Mouse (Mus musculus): ENCODE results near the gene Tmem59l. TPM values are rescaled to one million over a fixed set of nuclear protein-coding genes. Genes with fewer than 3 reads are reported as not detected.
A peak's percentile ranks its signal among the peaks of the same experiment; 100 is the strongest.
"Not testable (repeated sequence)": the region's sequence is repeated elsewhere in the genome, so short reads cannot be mapped to it uniquely, and the experiment has no call there.

The Tmem59l gene
- 100 to 1,000 TPM; 279 to 317 TPM for total RNA-seq (2021)

DNA sequence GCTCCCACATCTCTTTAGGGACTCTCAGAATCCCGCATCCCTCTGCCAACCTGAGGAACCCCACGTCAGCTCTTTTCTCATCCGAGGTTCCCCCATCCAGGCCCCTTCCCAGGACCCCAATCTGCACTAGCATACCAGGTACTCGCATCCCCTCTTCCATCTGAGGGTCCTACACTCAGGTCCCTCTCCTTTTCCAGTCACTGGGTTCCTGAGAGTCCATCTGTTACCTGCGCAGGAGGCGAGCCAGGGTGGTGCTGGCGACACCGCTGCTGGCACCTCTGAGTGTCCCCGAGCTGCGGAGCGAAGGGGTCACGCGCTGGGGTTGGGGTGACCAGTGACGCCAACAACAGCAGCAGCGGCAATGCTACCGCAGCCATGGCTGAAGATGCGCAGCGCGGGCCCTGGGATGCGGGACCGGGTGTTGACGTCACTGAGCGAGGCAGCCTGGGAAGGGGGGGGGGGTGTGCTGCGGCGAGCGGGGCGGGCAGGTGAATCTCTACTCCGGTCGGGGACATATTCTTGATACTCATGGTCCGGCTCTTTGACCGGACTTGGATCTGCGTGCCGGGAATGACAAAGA is at the start of gene Tmem59l:
TSS of gene Tmem59l (minus strand) at position 418 of the 580 bp plus-strand sequence.
- intact Hi-C loops (cut with DNase I) = loop anchor here (5.0 kb wide), 2 partner anchors 35 to 70 kb away; no protein-coding TSS in a partner anchor
- DNase-seq (ENCODE audit: low spot score in 2 of 2) = peak; percentile 71

DNA sequence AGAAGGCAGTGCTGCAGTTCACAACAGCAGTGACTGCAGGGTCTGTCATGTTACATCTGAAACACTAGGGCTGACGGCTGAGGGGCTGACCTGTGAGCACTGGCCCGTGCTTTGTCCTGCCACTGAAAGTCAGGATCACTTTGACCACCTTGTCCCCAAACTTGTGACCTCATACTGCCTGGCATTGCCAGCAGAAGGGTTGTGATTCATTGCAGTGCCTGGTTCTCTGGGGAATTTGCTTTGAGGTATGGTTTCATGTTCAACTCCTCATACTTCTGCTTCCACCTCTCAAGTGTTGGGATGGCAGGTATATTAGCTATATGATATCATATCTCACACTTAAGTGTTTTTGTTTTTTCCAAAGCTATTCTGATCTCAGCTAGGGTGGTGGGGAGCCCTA is 48.5 kb upstream of the Tmem59l start:
- DNase-seq (ENCODE audit: low spot score in 2 of 2) = no peak
- intact Hi-C loops (cut with DNase I) = no loop called here

DNA sequence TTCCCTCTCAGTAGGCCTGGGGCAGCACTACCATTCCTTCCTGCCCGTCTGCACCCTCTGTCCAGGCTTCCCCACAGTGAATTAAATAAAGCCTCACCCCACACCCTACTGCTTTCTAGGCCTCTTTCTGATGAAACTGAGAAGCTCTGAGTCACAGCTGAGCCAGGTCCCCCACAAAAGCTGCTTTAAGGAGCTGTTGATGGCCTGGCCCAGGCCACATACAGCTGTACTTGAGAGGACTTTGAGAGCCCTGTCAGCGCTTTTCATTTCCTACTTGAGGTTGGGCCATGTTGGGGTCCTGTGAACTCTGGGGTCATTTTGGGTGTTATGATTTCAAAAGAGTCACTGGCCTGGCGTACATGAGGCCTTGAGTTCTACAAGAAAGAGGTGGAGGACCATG is 48.1 kb upstream of the Tmem59l start:
- intact Hi-C loops (cut with DNase I) = no loop called here
- DNase-seq (ENCODE audit: low spot score in 2 of 2) = no peak

DNA sequence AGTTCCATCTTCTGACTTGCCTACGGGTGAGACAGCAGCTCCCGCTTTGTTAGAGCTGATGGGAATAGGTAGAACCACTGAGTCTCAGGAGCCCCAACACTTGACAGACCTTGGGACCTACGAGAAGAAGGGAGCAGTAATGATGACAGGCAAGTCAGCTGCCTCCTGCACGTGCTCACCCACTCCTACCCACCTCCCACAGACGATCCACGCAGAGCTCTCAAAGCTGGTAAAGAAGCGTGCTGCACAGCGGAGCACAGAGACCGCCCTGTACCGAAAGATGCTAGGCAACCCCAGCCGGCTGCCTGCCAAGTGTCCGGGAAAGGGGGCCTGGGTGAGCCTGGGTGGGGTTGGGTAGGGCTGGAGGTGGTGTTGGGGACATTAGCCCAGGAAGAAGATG is 47.1 kb upstream of the Tmem59l start:
- DNase-seq (ENCODE audit: low spot score in 2 of 2) = no peak
- intact Hi-C loops (cut with DNase I) = no loop called here

DNA sequence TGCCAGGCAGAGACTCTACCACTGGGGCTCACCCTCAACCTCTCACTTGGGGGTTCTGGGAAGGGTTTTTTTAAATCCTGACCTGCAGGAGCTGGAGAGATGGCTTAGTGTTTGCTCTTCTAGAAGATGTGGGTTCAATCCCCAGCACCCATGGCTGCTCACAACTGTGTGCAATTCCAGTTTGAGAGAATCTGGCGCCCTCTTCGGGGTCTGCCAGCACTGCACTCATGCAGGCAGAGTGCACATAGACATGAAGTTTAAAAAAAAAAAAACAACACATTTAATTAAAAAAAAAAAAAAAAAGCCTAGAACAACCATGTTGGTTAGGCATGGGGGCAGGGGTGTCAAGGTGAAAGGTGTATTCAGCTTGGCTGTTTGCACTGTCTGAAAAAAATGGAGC is 43.2 kb upstream of the Tmem59l start:
- intact Hi-C loops (cut with DNase I) = no loop called here
- no peak for DNase-seq (ENCODE audit: low spot score in 2 of 2)

DNA sequence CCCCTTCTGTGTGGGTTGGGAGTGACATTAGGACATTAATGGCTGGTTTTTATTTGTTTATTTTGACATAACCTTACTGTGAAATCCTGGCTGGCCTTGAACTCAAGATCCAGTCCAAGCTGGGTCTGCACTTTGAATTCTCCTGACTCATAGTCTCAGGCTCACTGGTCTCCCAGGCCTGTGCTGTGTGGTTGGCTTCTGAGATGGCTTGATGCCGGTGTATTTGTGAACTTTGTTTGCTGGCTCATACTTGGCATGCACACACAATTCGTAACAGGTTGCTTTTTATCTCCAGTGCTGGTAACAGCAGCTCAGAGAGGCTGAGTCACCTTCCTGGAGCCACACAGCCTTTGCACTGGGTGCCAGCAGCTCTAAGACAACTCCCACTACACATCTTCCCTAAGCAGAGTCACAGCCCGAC is 42.6 kb upstream of the Tmem59l start:
- DNase-seq (ENCODE audit: low spot score in 2 of 2) = no peak
- intact Hi-C loops (cut with DNase I) = no loop called here

DNA sequence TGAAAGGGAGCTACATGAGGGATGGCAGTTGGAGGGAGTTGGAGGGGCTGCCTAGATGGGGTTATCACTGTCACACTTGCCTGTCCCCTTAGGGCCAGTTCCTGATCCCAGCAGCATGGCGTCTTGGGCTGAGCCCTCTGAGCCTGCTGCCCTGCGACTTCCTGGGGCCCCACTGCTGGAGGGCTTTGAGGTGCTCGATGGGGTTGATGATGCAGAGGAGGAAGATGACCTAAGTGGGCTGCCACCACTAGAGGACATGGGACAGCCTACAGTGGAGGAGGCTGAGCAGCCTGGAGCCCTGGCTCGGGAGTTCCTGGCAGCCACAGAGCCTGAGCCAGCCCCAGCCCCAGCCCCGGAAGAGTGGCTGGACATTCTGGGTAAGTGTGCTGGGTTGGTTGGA is 42.1 kb upstream of the Tmem59l start:
- intact Hi-C loops (cut with DNase I) = no loop called here
- DNase-seq (ENCODE audit: low spot score in 2 of 2) = no peak

DNA sequence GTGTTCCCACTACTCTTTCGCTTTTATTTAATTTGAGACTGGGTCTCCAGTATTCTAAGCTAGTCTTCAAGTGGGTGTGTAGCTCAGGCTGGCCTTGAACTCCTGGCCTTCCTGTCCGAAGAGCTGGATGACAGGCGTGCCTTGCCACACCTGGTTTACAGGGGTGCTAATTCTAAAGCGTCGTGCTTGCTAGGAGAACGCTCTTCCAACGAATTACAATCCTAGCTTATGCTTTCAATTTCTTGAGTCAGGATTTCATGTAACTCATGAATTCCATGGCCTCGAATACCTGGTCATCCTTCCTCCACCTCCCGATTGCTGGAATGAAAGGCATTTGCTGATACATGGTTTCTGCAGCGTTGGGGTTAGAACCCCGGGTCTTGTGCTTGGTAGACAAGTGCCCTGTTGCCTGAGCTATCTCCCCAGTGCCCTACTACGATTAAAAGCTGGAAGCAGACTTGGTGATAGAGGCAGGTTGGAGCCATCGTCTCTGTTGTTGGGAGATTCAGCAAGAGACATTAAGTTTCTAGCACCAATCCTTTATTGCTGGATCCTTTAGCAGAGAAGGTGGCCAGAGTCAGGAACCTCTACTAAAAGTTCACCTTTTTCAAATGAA is 41.1 kb upstream of the Tmem59l start:
- DNase-seq (ENCODE audit: low spot score in 2 of 2) = no peak
- intact Hi-C loops (cut with DNase I) = no loop called here

DNA sequence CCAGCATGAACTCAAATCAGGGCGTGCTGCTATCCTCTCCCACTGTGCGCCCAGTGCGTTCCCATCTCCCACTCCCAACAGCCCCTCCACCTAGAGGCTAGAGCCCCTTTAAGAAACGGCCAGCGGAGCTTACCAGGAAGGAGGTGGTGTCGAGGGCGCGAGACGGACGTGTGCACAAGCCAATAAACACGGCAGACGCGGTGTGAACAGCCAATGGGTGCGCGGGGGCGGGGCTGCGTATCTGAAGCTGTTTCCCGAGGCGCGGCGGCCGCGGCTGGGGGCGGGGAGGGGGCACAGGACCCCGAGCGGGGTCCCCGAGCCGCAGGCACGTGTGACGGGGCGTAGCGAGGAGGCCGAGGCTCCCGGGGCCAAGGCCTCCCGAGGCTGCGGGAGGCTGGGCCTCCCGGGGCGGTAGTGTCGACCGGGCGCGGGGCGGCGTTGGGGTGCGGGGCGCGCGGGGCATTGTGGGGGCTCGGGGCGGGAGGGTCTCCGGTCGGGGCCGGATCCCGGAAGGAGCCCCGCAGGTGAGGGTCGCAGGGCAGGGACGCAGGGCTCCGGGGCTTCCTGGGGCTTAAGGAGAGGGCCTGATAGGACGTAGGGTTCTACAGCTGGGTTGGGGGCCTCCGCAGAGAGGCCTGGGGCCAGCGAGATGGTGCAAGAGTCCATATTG is 40.5 kb upstream of the Tmem59l start, which contains the start of the genes Fkbp8 and Kxd1:
TSS of gene Fkbp8 (plus strand) at position 213 of the 670 bp plus-strand sequence.
TSS of gene Kxd1 (minus strand) at position 445 of the 670 bp plus-strand sequence.
- DNase-seq (ENCODE audit: low spot score in 2 of 2) = peak; percentile 99
- intact Hi-C loops (cut with DNase I) = no loop called here

DNA sequence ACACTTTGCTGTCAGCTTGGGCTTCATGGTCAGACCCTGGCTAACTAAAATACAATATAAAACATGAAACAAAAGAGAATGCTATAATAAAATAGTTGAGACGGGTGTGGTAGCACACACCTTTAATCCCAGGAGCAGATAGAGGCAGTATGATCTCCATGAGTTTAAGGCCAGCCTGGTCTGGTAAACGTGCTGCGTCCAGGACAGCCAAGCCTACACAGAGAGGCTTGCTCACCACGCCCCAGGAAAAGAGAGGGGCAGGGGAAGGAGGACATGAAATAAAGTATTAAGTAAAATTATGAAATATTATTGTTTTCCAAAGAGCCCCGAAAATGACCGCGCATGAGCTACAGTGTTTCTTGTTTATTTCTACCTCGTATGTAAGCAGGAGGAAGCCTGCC is 40.0 kb upstream of the Tmem59l start:
- DNase-seq (ENCODE audit: low spot score in 2 of 2) = no peak

DNA sequence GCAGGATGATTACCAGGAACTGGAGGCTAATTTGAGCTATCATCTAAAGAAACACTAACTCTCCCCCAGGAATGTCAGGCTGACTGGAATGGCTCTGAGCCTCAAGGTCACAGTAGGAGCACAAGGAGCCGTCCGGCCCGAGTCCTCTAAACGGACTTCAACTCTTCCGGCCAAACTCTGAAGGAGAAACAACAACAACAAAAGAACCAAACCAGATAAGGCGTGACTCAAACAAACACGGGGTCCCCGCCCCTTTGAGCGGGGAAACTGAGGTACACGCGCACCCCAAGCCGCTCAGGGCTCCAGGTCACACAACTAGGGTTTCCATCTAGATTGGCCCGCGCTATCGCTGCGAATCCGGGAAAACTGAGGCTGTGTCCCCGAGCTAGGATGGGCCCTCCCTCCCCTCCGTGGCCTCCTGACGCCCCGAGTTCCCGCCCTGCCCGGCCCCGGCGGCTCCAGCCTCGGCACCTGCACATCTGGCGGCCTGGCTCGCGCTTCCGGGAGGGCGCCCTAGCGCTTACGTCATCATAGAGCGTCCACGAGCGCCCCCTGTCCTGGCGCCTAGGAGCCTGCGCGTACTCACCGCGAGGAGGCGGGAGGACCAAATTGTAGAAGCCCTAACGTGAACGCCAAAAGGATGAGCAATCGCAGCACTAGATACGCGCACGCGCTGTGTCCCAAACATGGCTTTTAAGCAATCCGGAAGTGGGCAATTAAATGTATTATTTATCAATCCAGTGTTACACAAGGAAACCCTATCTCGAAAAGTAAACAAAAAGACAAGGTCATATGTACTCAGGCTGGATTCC is 35.6 kb upstream of the Tmem59l start:
- DNase-seq (ENCODE audit: low spot score in 2 of 2) = peak; percentile 95 to 97
- intact Hi-C loops (cut with DNase I) = no loop called here

More for the DNA sequence above, 40.0 kb upstream of the Tmem59l start:
- intact Hi-C loops (cut with DNase I) = no loop called here

DNA sequence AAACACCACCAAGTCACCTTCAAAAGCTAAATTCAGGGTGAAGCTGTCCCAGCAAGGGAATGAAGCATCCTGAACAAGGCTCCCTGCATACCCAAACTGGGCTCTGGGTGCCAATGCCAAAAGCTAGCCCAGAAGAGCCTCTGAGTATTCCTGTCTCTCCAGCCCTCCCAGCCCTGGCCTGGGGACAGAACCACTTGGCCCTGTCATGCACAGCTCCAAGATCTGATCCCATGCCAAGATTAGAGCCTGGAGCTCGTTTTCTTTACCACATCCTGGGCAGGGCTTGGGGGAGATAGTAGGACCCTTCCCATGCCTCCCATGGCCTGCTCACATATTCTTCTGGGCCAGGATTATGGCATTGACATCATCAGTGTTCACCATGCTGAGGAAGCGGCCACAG is 32.4 kb upstream of the Tmem59l start:
- no peak for DNase-seq (ENCODE audit: low spot score in 2 of 2)
- intact Hi-C loops (cut with DNase I) = no loop called here

DNA sequence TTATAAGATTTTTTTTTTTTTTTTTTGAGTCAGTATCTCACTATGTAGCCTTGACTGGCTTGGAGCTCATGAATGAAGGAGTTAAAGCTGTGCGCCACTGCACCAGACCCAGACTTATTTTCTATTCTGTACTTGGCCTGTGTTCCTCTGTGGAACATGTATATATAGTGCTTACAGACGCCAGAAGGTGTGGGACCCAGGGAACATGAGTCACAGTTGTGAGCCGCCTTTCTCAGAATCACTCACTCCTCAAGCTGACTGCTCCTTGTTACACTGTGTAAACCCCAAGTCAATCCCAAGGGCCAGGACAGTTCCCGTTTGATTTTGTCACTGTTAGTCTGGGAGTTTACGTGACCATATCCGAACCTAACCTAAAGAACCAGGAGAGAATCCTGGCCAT is 31.9 kb upstream of the Tmem59l start:
- no peak for DNase-seq (ENCODE audit: low spot score in 2 of 2)
- intact Hi-C loops (cut with DNase I) = no loop called here

DNA sequence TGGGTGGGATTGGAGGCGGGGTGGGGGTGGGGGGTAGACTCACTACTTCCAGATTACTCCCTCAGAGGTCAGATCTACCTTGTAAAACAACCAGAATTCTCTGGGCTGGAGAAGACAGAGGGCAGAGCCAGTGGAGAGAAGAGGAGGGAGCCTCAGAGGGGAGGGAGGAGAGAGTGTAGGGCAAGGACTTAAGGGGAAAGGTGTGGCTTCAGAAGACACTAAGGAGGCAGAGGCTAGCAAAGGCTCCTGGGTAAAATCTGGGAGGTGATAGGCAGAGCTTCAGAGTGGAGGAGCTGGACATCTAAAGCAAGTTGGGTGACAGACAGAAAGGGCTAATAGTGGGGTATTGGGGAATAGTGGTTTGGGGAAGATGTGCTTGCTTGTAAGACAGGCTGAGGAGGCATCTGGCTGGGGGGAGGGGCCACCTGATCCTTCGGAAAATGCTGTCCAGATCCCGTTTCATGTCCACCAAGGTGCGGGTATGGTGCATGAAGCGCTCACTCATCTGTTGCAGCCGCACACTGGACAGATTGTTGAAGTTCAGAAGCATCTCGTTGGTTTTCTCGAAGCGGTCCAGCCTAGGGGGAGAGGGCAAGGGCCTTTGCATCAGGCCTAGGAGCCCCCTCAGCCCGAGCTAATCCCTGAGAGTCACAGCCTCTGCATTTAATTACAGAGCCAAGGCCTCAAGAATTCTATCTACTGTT is 30.9 kb upstream of the Tmem59l start:
- intact Hi-C loops (cut with DNase I) = no loop called here
- DNase-seq (ENCODE audit: low spot score in 2 of 2) = no peak

DNA sequence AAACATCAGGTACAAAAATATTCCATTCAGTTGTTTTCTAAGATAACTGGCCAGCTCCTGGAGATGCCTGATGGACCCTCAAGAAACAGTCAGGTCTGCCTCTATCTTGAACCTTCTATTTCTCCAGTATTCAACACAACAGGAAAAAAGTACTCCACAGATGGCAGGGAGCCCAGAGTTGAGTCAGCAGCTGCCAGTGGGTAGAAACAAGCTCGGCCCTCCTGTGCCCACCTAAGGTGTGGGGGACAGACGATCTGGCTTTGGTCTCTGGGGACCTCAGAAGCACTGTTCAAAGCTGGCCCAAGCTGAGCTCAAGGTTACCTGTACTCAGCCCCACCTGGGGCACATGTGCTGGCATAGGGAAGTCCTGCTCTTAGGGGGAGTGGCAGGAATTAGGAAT is 26.3 kb upstream of the Tmem59l start:
- intact Hi-C loops (cut with DNase I) = no loop called here
- peak in 1 of 2 experiments; percentile 70 for DNase-seq (ENCODE audit: low spot score in 2 of 2)

DNA sequence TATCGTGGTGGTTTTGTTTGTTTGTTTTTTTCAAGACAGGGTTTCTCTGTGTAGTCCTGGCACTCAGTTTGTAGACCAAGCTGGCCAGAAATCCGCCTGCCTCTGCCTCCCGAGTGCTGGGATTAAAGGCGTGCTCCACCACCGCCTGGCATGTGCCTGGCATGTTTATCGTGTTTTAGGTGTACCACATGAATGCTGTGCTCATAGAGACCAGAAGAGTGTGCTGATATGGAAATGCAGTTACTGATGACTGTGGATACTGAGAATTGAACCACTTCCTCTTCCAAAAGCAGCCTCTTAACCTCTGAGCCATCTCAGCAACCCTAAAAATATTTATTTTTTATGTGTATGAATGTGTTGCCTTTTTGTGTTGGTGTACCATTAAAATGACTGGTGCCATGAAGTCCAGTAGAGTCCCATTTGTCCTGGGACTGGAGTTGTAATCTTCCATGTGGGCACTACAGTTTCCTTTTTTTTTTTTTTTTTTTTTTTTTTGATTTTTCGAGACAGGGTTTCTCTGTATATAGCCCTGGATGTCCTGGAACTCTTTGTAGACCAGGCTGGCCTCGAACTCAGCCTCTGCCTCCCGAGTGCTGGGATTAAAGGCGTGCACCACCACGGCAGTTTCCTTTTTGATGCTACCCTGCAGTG is 25.2 kb upstream of the Tmem59l start:
- DNase-seq (ENCODE audit: low spot score in 2 of 2) = no peak
- intact Hi-C loops (cut with DNase I) = no loop called here

DNA sequence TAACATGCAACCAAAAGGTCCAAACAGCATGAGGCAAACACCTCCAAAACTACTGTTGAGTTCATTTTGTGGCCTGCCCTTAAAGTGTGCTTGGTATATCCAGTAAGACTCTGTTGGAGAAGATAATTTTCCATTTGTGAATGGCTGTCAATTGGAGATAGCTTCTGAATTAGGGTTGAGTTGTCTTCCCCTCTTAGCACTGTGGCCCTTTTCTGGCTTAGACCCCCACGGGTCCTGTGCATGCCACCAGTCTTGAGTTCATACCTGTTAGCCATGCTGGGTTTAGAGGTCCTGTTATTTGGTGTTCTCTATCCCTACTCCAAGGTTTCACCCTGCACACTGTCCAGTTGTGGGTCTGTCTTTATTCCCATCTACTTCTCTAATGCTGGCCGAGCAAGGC is 24.6 kb upstream of the Tmem59l start:
- intact Hi-C loops (cut with DNase I) = no loop called here
- DNase-seq (ENCODE audit: low spot score in 2 of 2) = no peak

DNA sequence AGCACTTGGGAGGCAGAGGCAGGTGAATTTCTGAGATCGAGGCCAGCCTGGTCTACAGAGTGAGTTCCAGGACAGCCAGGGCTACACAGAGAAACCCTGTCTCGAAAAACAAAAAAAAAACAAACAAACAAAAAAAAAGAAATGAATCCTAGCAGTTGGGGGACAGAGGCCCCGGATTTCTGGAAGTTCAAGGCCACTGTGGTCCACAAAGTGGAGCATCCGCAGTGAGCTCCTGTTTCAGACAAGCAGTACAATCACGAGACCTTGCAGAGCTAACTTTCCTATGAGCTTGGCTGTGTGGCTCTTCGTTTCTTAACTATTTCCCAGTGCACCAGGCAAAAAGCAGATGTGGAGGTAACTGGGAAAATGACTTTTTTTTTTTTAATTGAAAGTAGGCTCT is 24.0 kb upstream of the Tmem59l start:
- DNase-seq (ENCODE audit: low spot score in 2 of 2); intact Hi-C loops (cut with DNase I): not testable (repeated sequence)
